Mouse (Mus musculus) left cerebral cortex, postnatal 25 days (tissue): Measurements from ENCODE around the gene Ubr7. TPM values are rescaled to one million over a fixed set of nuclear protein-coding genes. Genes with fewer than 3 reads are reported as not detected.

Experiments
- DNase-seq, 2 experiments: peaks; one replicate each; pipeline ENCODE4 v3.0.0; 2022; ENCODE audit warnings: low spot score in 2 of 2, mixed read lengths in 1 of 2
- intact Hi-C: fragments of 180-260 bp; cut with DNase I; formaldehyde crosslinking; loops from one replicate; pipeline ENCODE4 v1.15.1; 2025
- total RNA-seq, 2 experiments: library from RNA; stranded (reverse); gene quantifications; 2 replicates each; pipeline ENCODE4 v1.2.3; 2021

Ubr7 gene
- total RNA-seq, 2 experiments from 2014 or later, result 34.3 to 36.6 TPM

- no peak for DNase-seq
- intact Hi-C loops, result loop anchor here (10.0 kb wide), 1 partner anchor 765 kb away; the partner anchor contains the start of gene Cpsf2
Observed at GRCm38 (mm10) chr12:102740285-102740684, 17.5 kb upstream of the Ubr7 start.

- intact Hi-C loops, result loop anchor here (2.0 to 10.0 kb wide), 2 partner anchors 15 to 767 kb away; partner anchors contain the start of genes Cpsf2, Gm28051, Gon7 and Ubr7
- no peak for DNase-seq
Observed at GRCm38 (mm10) chr12:102742056-102742455, 15.7 kb upstream of the Ubr7 start.

GRCm38 (mm10) chr12:102743036-102743588 is 14.7 kb upstream of the Ubr7 start:
- intact Hi-C loops, result loop anchor here (2.0 to 10.0 kb wide), 2 partner anchors 14 to 768 kb away; partner anchors contain the start of genes Cpsf2, Gm28051, Gon7 and Ubr7
- peak in 1 of 2 experiments; percentile 57 for DNase-seq

GRCm38 (mm10) chr12:102743589-102744574 is 13.9 kb upstream of the Ubr7 start, which contains the start of the genes Moap1 and Tmem251:
Moap1 (minus strand) TSS chr12:102743661.
Tmem251 (plus strand) TSS chr12:102743762.
- DNase-seq, result peak; percentile 93 to 94
- intact Hi-C loops, result loop anchor here (2.0 to 10.0 kb wide), 2 partner anchors 13 to 769 kb away; partner anchors contain the start of genes Cpsf2, Gm28051, Gon7 and Ubr7

- DNase-seq, result no peak
- intact Hi-C loops, result loop anchor here (10.0 kb wide), 1 partner anchor 770 kb away; the partner anchor contains the start of gene Cpsf2
Observed at GRCm38 (mm10) chr12:102744839-102745238, 12.9 kb upstream of the Ubr7 start.

- intact Hi-C loops, result loop anchor here (10.0 kb wide), 1 partner anchor 773 kb away; the partner anchor contains the start of gene Cpsf2
- no peak for DNase-seq
Observed at GRCm38 (mm10) chr12:102748256-102748655, 9.5 kb upstream of the Ubr7 start.

GRCm38 (mm10) chr12:102756304-102756703 is 1.5 kb upstream of the Ubr7 start:
- no peak for DNase-seq
- intact Hi-C loops, result loop anchor here (2.0 to 10.0 kb wide), 2 partner anchors 14 to 118 kb away; partner anchors contain the start of genes Btbd7, Moap1 and Tmem251

GRCm38 (mm10) chr12:102757055-102757688 is 595 bp upstream of the Ubr7 start:
- no peak for DNase-seq
- intact Hi-C loops, result loop anchor here (2.0 to 10.0 kb wide), 2 partner anchors 14 to 118 kb away; partner anchors contain the start of genes Btbd7, Moap1 and Tmem251

GRCm38 (mm10) chr12:102758403-102758756 is 613 bp downstream of the Ubr7 start, which contains the start of gene Gm20604:
Gm20604 (minus strand) TSS chr12:102758672.
- peak in 1 of 2 experiments; percentile 36 for DNase-seq
- intact Hi-C loops, result loop anchor here (10.0 kb wide), 1 partner anchor 116 kb away; the partner anchor contains the start of gene Btbd7

GRCm38 (mm10) chr12:102758936-102759335 is 1.2 kb downstream of the Ubr7 start:
- intact Hi-C loops, result loop anchor here (10.0 kb wide), 1 partner anchor 116 kb away; the partner anchor contains the start of gene Btbd7
- DNase-seq, result no peak

- no peak for DNase-seq
- intact Hi-C loops, result no loop called here
Observed at GRCm38 (mm10) chr12:102761668-102762067, 3.9 kb downstream of the Ubr7 start.

GRCm38 (mm10) chr12:102763696-102764095 is 5.9 kb downstream of the Ubr7 start:
- intact Hi-C loops, result no loop called here
- DNase-seq, result no peak

- no peak for DNase-seq
- intact Hi-C loops, result no loop called here
Observed at GRCm38 (mm10) chr12:102769000-102769399, 11.2 kb downstream of the Ubr7 start.

- intact Hi-C loops, result no loop called here
- no peak for DNase-seq
Observed at GRCm38 (mm10) chr12:102771601-102772000, 13.8 kb downstream of the Ubr7 start.

- intact Hi-C loops, result no loop called here
- no peak for DNase-seq
Observed at GRCm38 (mm10) chr12:102772676-102773075, 14.9 kb downstream of the Ubr7 start.

GRCm38 (mm10) chr12:102776035-102776434 is 18.3 kb downstream of the Ubr7 start:
- intact Hi-C loops, result no loop called here

GRCm38 (mm10) chr12:102778151-102778550 is 20.4 kb downstream of the Ubr7 start:
- intact Hi-C loops, result no loop called here
- no peak for DNase-seq

More at GRCm38 (mm10) chr12:102776035-102776434, 18.3 kb downstream of the Ubr7 start:
- no peak for DNase-seq

- DNase-seq, result no peak
- intact Hi-C loops, result no loop called here
Observed at GRCm38 (mm10) chr12:102779452-102779851, 21.7 kb downstream of the Ubr7 start.

GRCm38 (mm10) chr12:102782841-102783240 is 25.1 kb downstream of the Ubr7 start:
- intact Hi-C loops, result loop anchor here (10.0 kb wide), 1 partner anchor 282 kb away; no protein-coding TSS in a partner anchor
- no peak for DNase-seq
